Mouse (Mus musculus) liver, postnatal 0 days (tissue): Measurements from ENCODE around the gene Ccdc84.

Experiments used
- CTCF ChIP-seq: sonication (generic); IDR thresholded peaks from 2 replicates; pipeline ENCODE4 v1.5.1; 2016; ENCODE audit warnings: antibody characterized with exemption, low read depth
- EP300 ChIP-seq: IDR thresholded peaks from 2 replicates; pipeline ENCODE4 v1.6.1; 2016; ENCODE audit warnings: antibody characterized with exemption, low read depth, mild to moderate bottlenecking

DNA sequence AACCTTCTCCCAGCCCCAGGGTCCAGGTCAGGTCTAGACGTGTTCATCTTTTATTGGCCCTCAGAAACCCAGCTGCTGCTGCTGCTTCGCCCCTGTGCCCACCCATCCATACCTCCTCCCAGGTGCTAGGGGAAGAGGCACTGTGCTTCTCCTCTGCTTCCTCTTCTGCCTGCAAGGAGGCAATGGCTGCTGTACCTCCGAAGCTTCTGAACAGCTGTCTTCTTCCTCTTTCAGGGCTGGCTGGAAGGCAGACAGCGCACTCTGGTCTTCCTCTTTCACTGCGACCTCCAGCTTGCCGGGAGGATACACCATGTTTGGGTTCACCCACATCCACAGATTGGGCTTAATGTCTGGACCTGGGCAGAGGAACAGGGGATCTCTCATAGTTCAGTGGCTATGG, 17.4 kb upstream of the Ccdc84 start:
- TF ChIP-seq CTCF (no peak), EP300 (no peak)
